Mouse (Mus musculus): ENCODE measurements around the gene Bcl9. TPM values are rescaled to one million over a fixed set of nuclear protein-coding genes. Genes with fewer than 3 reads are reported as not detected.

Gene Bcl9
- polyA plus RNA-seq, 1 experiment from 2014 or later = 60.9 TPM

DNA sequence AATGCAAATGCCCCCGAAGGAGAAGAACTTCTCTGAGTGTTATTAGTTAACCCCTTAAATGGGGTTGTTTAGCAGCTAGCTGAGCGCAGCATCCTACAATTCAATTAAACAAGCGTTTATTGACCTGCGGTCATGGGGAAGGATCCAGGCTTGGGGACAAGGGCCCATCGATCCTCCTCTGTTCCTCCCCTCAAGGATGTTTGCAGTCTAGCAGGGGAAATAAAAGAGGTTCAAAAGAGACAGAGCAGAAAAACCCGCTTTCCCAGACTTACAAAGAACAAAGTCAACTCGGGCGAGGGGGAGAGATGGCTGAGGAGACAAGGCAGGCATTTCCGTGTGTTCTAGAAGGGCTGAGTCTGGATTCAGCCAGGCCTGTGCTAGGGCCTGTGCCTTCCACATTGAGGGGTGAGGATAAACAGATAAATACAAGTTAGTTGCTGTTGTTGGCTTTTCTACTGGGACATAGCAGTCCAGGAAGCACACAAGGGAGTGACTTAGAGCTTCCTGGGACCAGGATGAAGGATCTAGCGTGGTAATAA, 55.0 kb downstream of the Bcl9 start:
- H3K36me3 ChIP-seq = no peaks in the 10 kb centered on the region
- 24% methylated on average over 10 of the region's 10 CpGs for WGBS

GRCm38 (mm10) chr3:97241826-97242225, 55.9 kb downstream of the Bcl9 start:
- 28% methylated on average over 6 of the region's 6 CpGs for WGBS
- no peak overlapping the region for H3K4me2 ChIP-seq (replicated peaks)

More for the DNA sequence above, 55.0 kb downstream of the Bcl9 start:
- Histone ChIP-seq H3K4me3 (no peak overlapping the region), H3K4me2 (replicated peaks) (no peak overlapping the region), H3K9ac (no peak overlapping the region), H3K9me3 (no peaks in the 10 kb centered on the region), H3K27me3 (replicated peaks) (no peaks in the 10 kb centered on the region), H3K4me1 (peaks cover 10% of the 10 kb centered on the region), H3K27ac (no peak overlapping the region)
- ATAC-seq (ENCODE audit: low FRiP score, low read depth) = no peak; the same call in 1 of the 2 replicates

DNA sequence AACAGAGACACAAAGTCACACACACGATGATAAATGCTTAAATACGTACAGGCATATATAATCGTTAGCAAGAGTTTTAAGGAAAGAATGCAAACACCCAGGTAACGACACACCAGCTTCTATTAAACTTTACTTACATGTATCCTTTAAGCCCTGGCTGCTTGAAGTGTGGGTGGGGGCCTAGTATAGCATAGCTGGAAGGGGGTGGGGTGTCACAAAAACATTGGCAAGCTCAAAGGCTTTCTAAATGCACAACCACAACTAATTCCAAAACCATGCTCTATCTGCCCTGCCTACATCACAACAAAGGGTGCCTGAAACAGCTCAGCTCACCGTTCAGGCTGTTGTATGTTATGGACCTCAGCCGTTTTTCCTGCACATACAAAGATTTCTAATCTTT, 57.9 kb downstream of the Bcl9 start:
- Histone ChIP-seq H3K4me1 (peaks cover 10% of the 10 kb centered on the region), H3K9me3 (no peaks in the 10 kb centered on the region), H3K27ac (no peak overlapping the region), H3K27me3 (replicated peaks) (no peaks in the 10 kb centered on the region), H3K4me3 (no peak overlapping the region), H3K9ac (no peak overlapping the region), H3K36me3 (no peaks in the 10 kb centered on the region), H3K4me2 (replicated peaks) (no peak overlapping the region)
- no peak for ATAC-seq (ENCODE audit: low FRiP score, low read depth)
- WGBS = 93% methylated on average over 6 of the region's 6 CpGs

More at GRCm38 (mm10) chr3:97241826-97242225, 55.9 kb downstream of the Bcl9 start:
- Histone ChIP-seq H3K27me3 (replicated peaks) (no peaks in the 10 kb centered on the region), H3K4me3 (no peak overlapping the region), H3K36me3 (no peaks in the 10 kb centered on the region), H3K9ac (no peak overlapping the region), H3K27ac (no peak overlapping the region), H3K9me3 (no peaks in the 10 kb centered on the region), H3K4me1 (peaks cover 10% of the 10 kb centered on the region)
- ATAC-seq (ENCODE audit: low FRiP score, low read depth) = no peak

DNA sequence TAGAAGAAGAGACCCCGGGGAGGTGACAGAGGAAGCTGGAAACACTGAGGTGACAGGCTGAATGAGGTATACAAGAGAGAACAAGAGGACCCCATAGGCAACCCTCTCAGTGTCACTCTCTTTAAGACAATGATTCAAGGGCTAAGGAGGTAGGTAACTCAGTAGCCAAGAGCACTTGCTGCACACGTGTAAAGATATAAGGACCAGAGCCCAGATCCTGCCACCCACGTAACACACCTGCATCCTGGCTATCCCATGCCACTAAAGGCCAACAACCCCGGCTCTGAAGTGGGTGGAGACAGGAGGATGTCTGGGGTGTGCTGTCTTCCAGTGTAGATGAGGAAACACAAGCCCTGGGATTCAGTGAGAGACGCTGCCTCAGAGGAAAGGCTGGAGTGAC, 58.4 kb downstream of the Bcl9 start:
- Histone ChIP-seq H3K4me3 (no peak overlapping the region), H3K4me2 (replicated peaks) (no peak overlapping the region), H3K27me3 (replicated peaks) (no peaks in the 10 kb centered on the region), H3K36me3 (no peaks in the 10 kb centered on the region), H3K9ac (no peak overlapping the region), H3K27ac (no peak overlapping the region), H3K4me1 (peaks cover 10% of the 10 kb centered on the region), H3K9me3 (no peaks in the 10 kb centered on the region)
- WGBS = 86% methylated on average over 5 of the region's 5 CpGs
- no peak for ATAC-seq (ENCODE audit: low FRiP score, low read depth)

- Histone ChIP-seq H3K9me3 (no peaks in the 10 kb centered on the region), H3K4me1 (peaks cover 10% of the 10 kb centered on the region), H3K9ac (no peak overlapping the region), H3K4me3 (no peak overlapping the region), H3K36me3 (no peaks in the 10 kb centered on the region), H3K27ac (no peak overlapping the region), H3K4me2 (replicated peaks) (no peak overlapping the region), H3K27me3 (replicated peaks) (no peaks in the 10 kb centered on the region)
- ATAC-seq (ENCODE audit: low FRiP score, low read depth) = no peak
- 66% methylated on average over 2 of the region's 2 CpGs for WGBS
Observed at GRCm38 (mm10) chr3:97238521-97238920, 59.2 kb downstream of the Bcl9 start.

- no peak overlapping the region for H3K27ac ChIP-seq
- 95% methylated on average over 2 of the region's 2 CpGs for WGBS
- H3K4me1 ChIP-seq = no peaks in the 10 kb centered on the region
- no peaks in the 10 kb centered on the region for H3K36me3 ChIP-seq
- no peak for ATAC-seq (ENCODE audit: low FRiP score, low read depth)
- H3K9ac ChIP-seq = no peak overlapping the region
- no peak overlapping the region for H3K4me3 ChIP-seq
- H3K4me2 ChIP-seq (replicated peaks) = no peak overlapping the region
- no peaks in the 10 kb centered on the region for H3K27me3 ChIP-seq (replicated peaks)
- no peaks in the 10 kb centered on the region for H3K9me3 ChIP-seq
Observed at GRCm38 (mm10) chr3:97237403-97237802, 60.3 kb downstream of the Bcl9 start.

GRCm38 (mm10) chr3:97234797-97235196, 62.9 kb downstream of the Bcl9 start:
- H3K36me3 ChIP-seq = no peaks in the 10 kb centered on the region
- no peak overlapping the region for H3K4me3 ChIP-seq
- no peaks in the 10 kb centered on the region for H3K9me3 ChIP-seq
- no peak for ATAC-seq (ENCODE audit: low FRiP score, low read depth)
- H3K4me1 ChIP-seq = no peaks in the 10 kb centered on the region
- H3K9ac ChIP-seq = no peak overlapping the region
- WGBS = 87% methylated on average over 14 of the region's 14 CpGs
- no peak overlapping the region for H3K4me2 ChIP-seq (replicated peaks)
- H3K27me3 ChIP-seq (replicated peaks) = no peaks in the 10 kb centered on the region
- no peak overlapping the region for H3K27ac ChIP-seq

- no peak overlapping the region for H3K27ac ChIP-seq
- no peak overlapping the region for H3K9ac ChIP-seq
- no peak for ATAC-seq (ENCODE audit: low FRiP score, low read depth)
- no peaks in the 10 kb centered on the region for H3K27me3 ChIP-seq (replicated peaks)
- H3K36me3 ChIP-seq = no peaks in the 10 kb centered on the region
- no peak overlapping the region for H3K4me3 ChIP-seq
- no peak overlapping the region for H3K4me2 ChIP-seq (replicated peaks)
- no peaks in the 10 kb centered on the region for H3K9me3 ChIP-seq
- H3K4me1 ChIP-seq = peaks cover 8% of the 10 kb centered on the region; the same call in 1 of the 2 replicates
- WGBS = 83% methylated on average over 3 of the region's 3 CpGs
Observed at GRCm38 (mm10) chr3:97232328-97232727, 65.4 kb downstream of the Bcl9 start.

DNA sequence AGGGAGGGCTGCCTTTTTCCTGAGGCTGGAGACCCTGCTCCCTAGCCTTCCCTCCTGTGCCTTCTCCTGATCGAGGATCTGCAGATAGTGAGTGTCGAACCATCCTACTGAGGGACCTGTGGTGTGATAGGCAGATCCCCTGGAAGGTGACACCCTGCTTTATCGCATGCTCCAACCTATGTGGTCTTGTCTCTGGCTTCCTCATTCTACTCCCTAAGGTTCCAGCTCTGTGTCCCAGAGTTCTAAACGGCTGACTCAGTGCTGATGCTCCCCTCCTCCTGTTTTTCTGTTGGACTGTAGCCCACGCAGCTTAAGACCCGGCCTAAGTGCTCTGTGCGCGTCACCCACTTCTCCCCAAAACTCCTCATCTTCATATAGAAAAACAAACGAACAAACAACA, 65.9 kb downstream of the Bcl9 start:
- Histone ChIP-seq H3K4me2 (replicated peaks) (no peak overlapping the region), H3K36me3 (no peaks in the 10 kb centered on the region), H3K9ac (no peak overlapping the region), H3K27ac (no peak overlapping the region), H3K4me3 (no peak overlapping the region), H3K9me3 (no peaks in the 10 kb centered on the region), H3K27me3 (replicated peaks) (no peaks in the 10 kb centered on the region), H3K4me1 (peaks cover 8% of the 10 kb centered on the region; the same call in 1 of the 2 replicates)
- 93% methylated on average over 9 of the region's 9 CpGs for WGBS
- ATAC-seq (ENCODE audit: low FRiP score, low read depth) = no peak

- no peak for ATAC-seq (ENCODE audit: low FRiP score, low read depth)
- peaks cover 14% of the 10 kb centered on the region for H3K4me1 ChIP-seq
- no peak overlapping the region for H3K4me3 ChIP-seq
- no peak overlapping the region for H3K4me2 ChIP-seq (replicated peaks)
- no peaks in the 10 kb centered on the region for H3K36me3 ChIP-seq
- no peaks in the 10 kb centered on the region for H3K27me3 ChIP-seq (replicated peaks)
- H3K9ac ChIP-seq = no peak overlapping the region
- H3K27ac ChIP-seq = no peak overlapping the region
- WGBS = 96% methylated on average over 5 of the region's 5 CpGs
- H3K9me3 ChIP-seq = no peaks in the 10 kb centered on the region
Observed at GRCm38 (mm10) chr3:97230631-97231404, 66.9 kb downstream of the Bcl9 start.

DNA sequence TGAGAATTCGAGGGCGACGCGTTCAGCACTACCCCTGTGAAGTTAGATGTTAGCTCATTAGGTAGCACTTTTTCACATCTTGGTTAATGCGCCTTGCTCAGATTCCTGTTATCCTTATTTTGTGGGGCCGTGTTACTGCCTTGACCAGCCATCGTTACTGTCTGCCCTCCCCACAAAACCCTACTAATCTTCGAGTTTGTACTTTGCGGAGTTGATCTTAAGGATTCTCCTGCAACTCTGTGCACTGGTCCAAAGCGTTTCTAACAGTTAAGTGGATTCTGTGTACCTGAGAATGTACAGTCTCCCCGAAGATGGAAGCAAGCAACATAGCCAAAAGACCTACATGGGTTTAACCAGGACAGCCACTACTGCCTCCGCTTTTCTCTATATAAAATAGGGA, 69.3 kb downstream of the Bcl9 start:
- H3K9me3 ChIP-seq = no peaks in the 10 kb centered on the region
- no peaks in the 10 kb centered on the region for H3K27me3 ChIP-seq (replicated peaks)
- peak overlapping the region; percentile 90 for H3K9ac ChIP-seq
- H3K36me3 ChIP-seq = no peaks in the 10 kb centered on the region
- ATAC-seq (ENCODE audit: low FRiP score, low read depth) = no peak
- H3K4me1 ChIP-seq = peaks cover 17% of the 10 kb centered on the region
- no peak overlapping the region for H3K27ac ChIP-seq
- WGBS = 19% methylated on average over 12 of the region's 12 CpGs
- H3K4me3 ChIP-seq = peak overlapping the region; percentile 89
- peak overlapping the region; percentile 82 for H3K4me2 ChIP-seq (replicated peaks)

GRCm38 (mm10) chr3:97228020-97228419, 69.7 kb downstream of the Bcl9 start:
- H3K4me1 ChIP-seq = peaks cover 17% of the 10 kb centered on the region
- peak overlapping the region; percentile 90 for H3K9ac ChIP-seq
- ATAC-seq (ENCODE audit: low FRiP score, low read depth) = peak; percentile 60; the same call in 1 of the 2 replicates
- no peaks in the 10 kb centered on the region for H3K27me3 ChIP-seq (replicated peaks)
- peak overlapping the region; percentile 89 for H3K4me3 ChIP-seq
- peak overlapping the region; percentile 69 for H3K27ac ChIP-seq
- H3K36me3 ChIP-seq = no peaks in the 10 kb centered on the region
- H3K9me3 ChIP-seq = no peaks in the 10 kb centered on the region
- 2% methylated on average over 16 of the region's 16 CpGs for WGBS
- H3K4me2 ChIP-seq (replicated peaks) = peak overlapping the region; percentile 82
